Mouse (Mus musculus) forebrain, postnatal 0 days (tissue): ENCODE measurements around the gene Eif4g1. TPM values are rescaled to one million over a fixed set of nuclear protein-coding genes. Genes with fewer than 3 reads are reported as not detected.
A peak's percentile ranks its signal among the peaks of the same experiment; 100 is the strongest.

Experiments
- ATAC-seq: fragments of 200-750 bp; cut with Nextera tagmentation; 2 replicates; pipeline ENCODE4 v1.8.0; 2017; ENCODE audit warnings: mild to moderate bottlenecking, moderate library complexity
- DNase-seq: peaks from one replicate; pipeline ENCODE4 v3.0.0-alpha.2; 2015
- H3K27ac ChIP-seq: fragments of 300-500 bp; sonication (generic); 2 replicates; pipeline ENCODE4 v1.5.1; 2014; ENCODE audit warnings: low read depth, mild to moderate bottlenecking, antibody characterized with exemption, low read length, moderate library complexity, mixed read lengths
- H3K27me3 ChIP-seq: fragments of 300-500 bp; sonication (generic); 2 replicates; pipeline ENCODE4 v1.6.1; 2014; ENCODE audit warnings: mild to moderate bottlenecking, low read length, mixed read lengths; ENCODE audit not compliant: insufficient read depth
- H3K36me3 ChIP-seq: fragments of 300-500 bp; sonication (generic); 2 replicates; pipeline ENCODE4 v1.6.1; 2014; ENCODE audit warnings: mild to moderate bottlenecking, moderate library complexity; ENCODE audit not compliant: insufficient read depth
- H3K4me1 ChIP-seq: fragments of 300-500 bp; sonication (generic); 2 replicates; pipeline ENCODE4 v1.6.1; 2014; ENCODE audit warnings: antibody characterized with exemption; ENCODE audit not compliant: insufficient read depth
- H3K4me2 ChIP-seq: fragments of 300-500 bp; sonication (generic); 2 replicates; pipeline ENCODE4 v1.6.1; 2014; ENCODE audit warnings: low read depth, mild to moderate bottlenecking, moderate library complexity
- H3K4me3 ChIP-seq: fragments of 300-500 bp; sonication (generic); 2 replicates; pipeline ENCODE4 v1.5.1; 2014; ENCODE audit warnings: low read depth, low read length, mixed read lengths
- H3K9ac ChIP-seq: fragments of 300-500 bp; sonication (generic); 2 replicates; pipeline ENCODE4 v1.6.1; 2014; ENCODE audit warnings: mild to moderate bottlenecking
- H3K9me3 ChIP-seq: fragments of 300-500 bp; sonication (generic); 2 replicates; pipeline ENCODE4 v1.6.1; 2016; ENCODE audit warnings: low read length
- CTCF ChIP-seq: sonication (generic); IDR thresholded peaks from 2 replicates; pipeline ENCODE4 v1.5.1; 2016; ENCODE audit warnings: antibody characterized with exemption, control low read depth, low read depth
- WGBS: fragments of 180-500 bp; shearing (Covaris S2); extraction: QIAGEN DNeasy Blood & Tissue Kit; methylation state at CpG from one replicate; pipeline ENCODE4 v1.1.7; 2014; 5-methylcytosine and 5-hydroxymethylcytosine counted together
- polyA plus RNA-seq: library from polyadenylated mRNA; unstranded; fragments of >200 nt; fragmentation: Nextera tagmentation; extraction: Ambion mirVana; gene quantifications from 2 replicates; pipeline ENCODE4 v1.2.1, GENCODE M21; 2015
- total RNA-seq: library from RNA; depleted of rRNA; stranded (reverse); fragments of >200 nt; gene quantifications from 2 replicates; pipeline ENCODE4 v1.2.3, GENCODE M21; 2014

The Eif4g1 gene
- total and polyA plus RNA-seq, 2 experiments from 2014 or later: 111 to 282 TPM

DNA sequence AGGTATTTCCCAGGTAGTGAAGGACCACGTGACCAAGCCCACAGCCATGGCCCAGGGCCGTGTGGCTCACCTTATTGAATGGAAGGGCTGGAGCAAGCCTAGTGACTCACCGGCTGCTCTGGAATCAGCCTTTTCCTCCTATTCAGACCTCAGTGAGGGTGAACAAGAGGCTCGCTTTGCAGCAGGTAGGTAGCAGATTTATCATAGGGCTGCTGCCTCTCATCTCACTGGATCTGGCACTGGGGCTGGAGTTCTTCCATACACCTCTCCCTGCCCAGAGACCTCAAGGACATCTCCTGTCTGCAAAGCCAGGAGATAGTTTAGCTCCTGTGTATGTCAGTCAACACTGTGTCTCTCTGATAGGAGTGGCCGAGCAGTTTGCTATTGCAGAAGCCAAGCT lies 31.2 kb downstream of the Eif4g1 start:
- no peak overlapping the region for H3K9ac ChIP-seq
- H3K27me3 ChIP-seq: no peaks in the 10 kb centered on the region
- peaks cover under 1% of the 10 kb centered on the region; the same call in 1 of the 2 replicates for H3K4me1 ChIP-seq
- no peak overlapping the region for H3K27ac ChIP-seq
- H3K4me2 ChIP-seq: no peak overlapping the region
- 88% methylated on average over 5 of the region's 5 CpGs for WGBS
- peaks cover 35% of the 10 kb centered on the region for H3K36me3 ChIP-seq
- no peak for DNase-seq
- no peak for TF ChIP-seq CTCF
- H3K9me3 ChIP-seq: no peaks in the 10 kb centered on the region
- H3K4me3 ChIP-seq: no peak overlapping the region
- no peak for ATAC-seq

GRCm38 (mm10) chr16:20700036-20700435 lies 31.9 kb downstream of the Eif4g1 start:
- Histone ChIP-seq H3K36me3 (peaks cover 35% of the 10 kb centered on the region), H3K27me3 (no peaks in the 10 kb centered on the region), H3K4me2 (no peak overlapping the region), H3K9me3 (no peaks in the 10 kb centered on the region), H3K4me1 (no peaks in the 10 kb centered on the region), H3K27ac (no peak overlapping the region), H3K9ac (no peak overlapping the region), H3K4me3 (no peak overlapping the region)
- no peak for TF ChIP-seq CTCF
- ATAC-seq: no peak
- 38% methylated on average over 5 of the region's 5 CpGs for WGBS
- no peak for DNase-seq

GRCm38 (mm10) chr16:20701316-20701715 lies 33.2 kb downstream of the Eif4g1 start:
- TF ChIP-seq CTCF: no peak
- Histone ChIP-seq H3K27ac (no peak overlapping the region), H3K36me3 (peaks cover 35% of the 10 kb centered on the region), H3K4me1 (no peaks in the 10 kb centered on the region), H3K4me2 (no peak overlapping the region), H3K9ac (no peak overlapping the region), H3K9me3 (no peaks in the 10 kb centered on the region), H3K4me3 (no peak overlapping the region), H3K27me3 (no peaks in the 10 kb centered on the region)
- ATAC-seq (no peak), DNase-seq (no peak)
- 43% methylated on average over 7 of the region's 7 CpGs for WGBS

DNA sequence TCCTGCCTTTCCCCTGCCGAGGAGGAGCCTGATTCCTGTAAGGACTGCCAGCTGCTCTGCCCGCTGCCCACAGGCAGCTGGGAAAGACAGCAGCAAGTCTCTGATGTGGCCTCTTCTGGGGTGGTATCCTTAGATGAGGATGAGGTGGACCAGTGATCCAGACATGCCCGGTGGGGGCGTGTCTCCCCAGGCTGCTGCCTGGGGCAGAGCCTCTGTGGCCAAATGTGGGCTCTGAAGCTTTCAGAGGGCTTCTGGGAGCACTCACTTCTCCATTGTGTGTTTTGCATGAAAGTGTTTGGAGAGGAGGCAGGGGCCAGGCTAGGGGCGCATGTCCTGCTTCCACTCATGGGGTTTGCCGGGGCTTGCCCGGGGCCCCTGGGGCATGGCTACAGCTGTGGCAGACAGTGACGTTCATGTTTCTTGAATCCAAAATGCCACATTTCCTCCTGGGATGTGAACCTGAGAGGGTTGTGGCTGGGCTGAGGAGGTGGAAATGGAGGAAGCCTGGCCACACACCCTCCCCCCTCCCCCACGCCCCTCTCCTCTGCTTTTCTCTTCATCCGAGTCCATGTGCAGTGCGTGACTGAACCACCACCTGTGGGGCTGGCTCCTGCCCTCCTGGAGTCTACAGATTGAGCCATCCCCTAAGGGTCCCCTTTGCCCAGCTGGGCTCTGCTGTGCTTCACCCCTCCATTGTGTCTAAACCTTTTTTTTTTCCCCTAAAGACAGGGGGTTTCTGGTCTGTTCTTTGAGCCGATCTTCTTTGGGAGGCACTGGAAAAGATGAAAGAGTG lies 33.8 kb downstream of the Eif4g1 start:
- ATAC-seq: peak; percentile 10; the same call in 1 of the 2 replicates
- WGBS: 17% methylated on average over 11 of the region's 12 CpGs

DNA sequence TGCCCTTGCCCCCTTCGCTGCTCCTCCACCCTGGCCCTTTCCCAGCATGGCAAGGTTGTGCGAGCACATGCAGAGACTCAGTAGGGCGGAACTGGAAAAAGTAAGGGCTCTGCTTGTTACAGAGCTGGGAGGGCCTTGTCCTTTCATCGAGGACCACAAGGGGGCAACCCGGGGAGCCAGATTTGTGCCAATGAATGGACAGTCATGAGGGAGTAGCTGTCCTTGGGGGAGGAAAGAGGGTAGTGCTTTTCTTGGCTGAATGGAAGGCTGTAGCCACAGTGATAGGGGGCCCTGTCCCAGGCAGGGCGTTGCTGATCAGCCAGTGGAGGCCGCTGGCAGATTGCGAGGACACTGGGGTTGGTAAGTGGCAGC lies 34.4 kb downstream of the Eif4g1 start:
- WGBS: 8% methylated on average over 8 of the region's 8 CpGs
- Histone ChIP-seq H3K36me3 (peaks cover 44% of the 10 kb centered on the region), H3K9me3 (no peaks in the 10 kb centered on the region), H3K9ac (no peak overlapping the region), H3K4me1 (no peaks in the 10 kb centered on the region), H3K4me3 (no peak overlapping the region), H3K27me3 (no peaks in the 10 kb centered on the region), H3K4me2 (no peak overlapping the region), H3K27ac (no peak overlapping the region)
- DNase-seq: peak; percentile 71
- TF ChIP-seq CTCF: peak; percentile 78
- peak; percentile 80 for ATAC-seq

More for the DNA sequence above, 33.8 kb downstream of the Eif4g1 start:
- peaks cover 39% of the 10 kb centered on the region for H3K36me3 ChIP-seq
- H3K27ac ChIP-seq: no peak overlapping the region
- no peak for TF ChIP-seq CTCF
- no peak overlapping the region for H3K4me3 ChIP-seq
- H3K9me3 ChIP-seq: no peaks in the 10 kb centered on the region
- no peaks in the 10 kb centered on the region for H3K4me1 ChIP-seq
- no peak overlapping the region for H3K9ac ChIP-seq
- no peak overlapping the region for H3K4me2 ChIP-seq
- no peaks in the 10 kb centered on the region for H3K27me3 ChIP-seq
- no peak for DNase-seq

DNA sequence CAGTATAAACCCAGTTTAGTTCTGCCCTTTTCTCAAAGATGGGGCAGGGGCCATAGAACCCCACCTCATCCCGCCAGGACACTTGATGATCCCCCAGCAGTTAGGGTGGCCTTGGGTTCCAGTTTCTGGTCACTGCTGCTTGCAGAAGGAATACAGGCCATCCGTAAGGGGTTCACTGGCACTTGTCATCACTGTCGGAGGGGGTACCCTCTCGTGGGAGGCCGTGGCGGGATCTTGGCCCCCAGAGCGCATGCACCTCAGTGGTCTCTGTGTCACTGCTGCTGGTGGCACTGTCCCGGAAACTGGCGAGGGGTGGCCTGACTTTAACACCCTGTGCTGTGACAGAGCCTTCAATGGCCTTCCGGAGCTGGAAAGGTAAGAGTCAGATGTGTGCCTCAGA lies 35.0 kb downstream of the Eif4g1 start:
- Histone ChIP-seq H3K36me3 (peaks cover 50% of the 10 kb centered on the region), H3K9ac (no peak overlapping the region), H3K27me3 (no peaks in the 10 kb centered on the region), H3K27ac (no peak overlapping the region), H3K4me3 (no peak overlapping the region), H3K9me3 (no peaks in the 10 kb centered on the region), H3K4me2 (no peak overlapping the region), H3K4me1 (no peaks in the 10 kb centered on the region)
- 92% methylated on average over 10 of the region's 10 CpGs for WGBS
- TF ChIP-seq CTCF: no peak
- ATAC-seq (no peak), DNase-seq (no peak)

- H3K27ac ChIP-seq: no peak overlapping the region
- H3K4me3 ChIP-seq: no peak overlapping the region
- 74% methylated on average over 6 of the region's 6 CpGs for WGBS
- no peaks in the 10 kb centered on the region for H3K9me3 ChIP-seq
- no peak for ATAC-seq
- TF ChIP-seq CTCF: no peak
- no peak for DNase-seq
- H3K4me1 ChIP-seq: no peaks in the 10 kb centered on the region
- H3K9ac ChIP-seq: no peak overlapping the region
- peaks cover 51% of the 10 kb centered on the region for H3K36me3 ChIP-seq
- no peak overlapping the region for H3K4me2 ChIP-seq
- no peaks in the 10 kb centered on the region for H3K27me3 ChIP-seq
Observed at GRCm38 (mm10) chr16:20703699-20704400, 35.7 kb downstream of the Eif4g1 start.
